Comparison of ENCODE assay signal across 17 mouse cellular contexts in the genomic region with DNA sequence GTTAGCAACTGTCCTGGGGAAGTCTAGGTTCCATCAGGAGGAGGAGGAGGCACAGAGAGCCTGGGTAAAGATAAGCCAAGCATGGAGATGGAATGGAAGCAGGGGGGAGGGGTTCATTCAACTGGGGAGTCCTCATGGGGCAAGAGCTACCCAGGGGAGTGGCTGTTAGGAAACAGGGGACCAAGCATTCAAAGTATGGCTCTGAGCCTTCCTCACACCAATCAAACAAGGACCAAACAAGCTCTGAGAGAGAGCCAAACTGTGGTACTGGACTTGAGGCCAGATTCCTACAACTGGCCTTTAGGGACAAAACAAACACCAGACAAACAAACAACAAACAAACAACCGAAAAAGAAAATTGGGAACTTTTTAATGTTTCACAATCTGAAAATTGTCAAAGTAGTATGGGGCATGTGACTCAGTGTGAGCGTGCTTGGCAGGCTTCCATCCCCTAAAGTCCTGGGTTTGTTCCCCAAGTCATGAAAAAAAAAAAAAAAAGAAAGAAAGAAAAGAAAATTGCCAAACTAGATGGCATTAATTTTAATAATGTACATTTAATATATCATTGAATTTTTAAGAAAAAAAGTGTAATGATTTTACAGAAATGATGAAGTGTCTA. TPM values are rescaled to one million over a fixed set of nuclear protein-coding genes. Genes with fewer than 3 reads are reported as not detected.
A peak's percentile ranks its signal among the peaks of the same experiment; 100 is the strongest.
DNase-seq lines count a peak whose midpoint lies in the region; ATAC-seq lines count a peak whose summit lies in the region.
"Had no signal": no experiment of that assay in that cellular context is flagged by ENCODE, and none has a peak within 500 bp of the region (broad histone marks: within the 10 kb centered on the region; RNA-seq: fewer than 3 reads in every experiment).

No protein-coding gene starts in this region.

- DNase-seq in adrenal gland, adult 2 months: peak; percentile 39
- no peak for DNase-seq in adrenal gland, adult 8-10 months
- peak; percentile 39 to 53 for DNase-seq in lung, adult 18-20 months
- no peak for DNase-seq in lung, postnatal 25 days (ENCODE audit: low spot score)
- peak; percentile 79 for DNase-seq in adipocyte (ENCODE audit: low spot score)
- peak; percentile 64 for DNase-seq in lung, postnatal 36 days
- no peak for DNase-seq in cerebellum, postnatal 14 days
- DNase-seq: cerebellum, adult 11 months; cerebellum, postnatal 10 days; heart, adult 18-20 months; heart, postnatal 4 days; kidney, postnatal 4 days; retina, postnatal 1 day had no signal

- ATAC-seq in activated CD4-positive, CD25-positive, alpha-beta regulatory T cell, adult 4 months: no peak
- ATAC-seq: intestine, embryonic 15.5 days had no signal

RNA-seq across cellular contexts. Expression of gene Sestd1, which starts 4.0 kb away (rescaled TPM):
- 10 to 100 TPM; 15.6 to 16.4 TPM for total RNA-seq in adrenal gland, adult 2 months (2021)
- 1.5 and 2.7 TPM in 2 replicates for polyA plus RNA-seq in adrenal gland, adult 2 months (2012; rRNA removed)
- total RNA-seq in adrenal gland, adult 8-10 months (2022): 10 to 100 TPM; 18.8 to 23.2 (median 20.4) TPM
- under 1 TPM in 1 of 2 experiments, not detected in 1; 0.11 TPM for polyA plus RNA-seq in activated CD4-positive, CD25-positive, alpha-beta regulatory T cell, adult 4 months (2017; shearing (Covaris generic))
- total RNA-seq: CH12.LX, MEL had no signal

Comparison
In these comparisons a context has a peak if more than half of its experiments do, and no peak if none do; other contexts are left out.
1. DNase-seq: peak in adrenal gland, adult 2 months (single experiment), lung, adult 18-20 months (2 of 2), adipocyte (single experiment) and lung, postnatal 36 days (single experiment); none in adrenal gland, adult 8-10 months (single experiment), lung, postnatal 25 days (single experiment) and cerebellum, postnatal 14 days (0 of 2).